Mouse (Mus musculus) layer of hippocampus, postnatal 25 days (tissue): ENCODE measurements around the gene Phf7. TPM values are rescaled to one million over a fixed set of nuclear protein-coding genes. Genes with fewer than 3 reads are reported as not detected.

ENCODE experiments used
- DNase-seq, 2 experiments: peaks; one replicate each; pipeline ENCODE4 v3.0.0; 2022; ENCODE audit warnings: mixed read lengths in 2 of 2, low spot score in 1 of 2; ENCODE audit errors: extremely low spot score in 1 of 2
- total RNA-seq, 2 experiments: library from RNA; stranded (reverse); gene quantifications; 2 replicates each; pipeline ENCODE4 v1.2.3; 2021

Gene Phf7
- total RNA-seq, 2 experiments from 2014 or later, result 3.6 to 4.1 TPM

DNA sequence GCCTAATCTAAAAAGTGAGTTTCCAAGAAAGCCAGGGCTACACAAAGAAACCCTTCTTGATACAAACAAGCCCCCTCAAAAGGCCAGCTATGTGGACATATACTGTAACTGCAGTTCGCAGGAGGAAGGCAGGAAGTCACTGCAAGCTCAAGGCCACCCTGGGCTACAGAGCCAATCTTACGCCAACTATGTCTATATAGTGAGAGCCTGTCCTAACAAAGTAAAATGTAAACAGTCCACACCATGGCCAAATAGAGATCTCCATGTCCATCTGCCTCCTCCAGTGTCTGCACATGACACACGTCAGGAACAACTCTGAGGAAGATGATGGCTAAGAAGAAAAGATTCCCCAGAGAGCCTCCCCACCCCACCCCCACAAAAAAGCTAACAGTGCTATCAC is 51.1 kb downstream of the Phf7 start:
- DNase-seq, result no peak

- no peak for DNase-seq
Measured at GRCm38 (mm10) chr14:31199599-31199998, 51.5 kb downstream of the Phf7 start.

DNA sequence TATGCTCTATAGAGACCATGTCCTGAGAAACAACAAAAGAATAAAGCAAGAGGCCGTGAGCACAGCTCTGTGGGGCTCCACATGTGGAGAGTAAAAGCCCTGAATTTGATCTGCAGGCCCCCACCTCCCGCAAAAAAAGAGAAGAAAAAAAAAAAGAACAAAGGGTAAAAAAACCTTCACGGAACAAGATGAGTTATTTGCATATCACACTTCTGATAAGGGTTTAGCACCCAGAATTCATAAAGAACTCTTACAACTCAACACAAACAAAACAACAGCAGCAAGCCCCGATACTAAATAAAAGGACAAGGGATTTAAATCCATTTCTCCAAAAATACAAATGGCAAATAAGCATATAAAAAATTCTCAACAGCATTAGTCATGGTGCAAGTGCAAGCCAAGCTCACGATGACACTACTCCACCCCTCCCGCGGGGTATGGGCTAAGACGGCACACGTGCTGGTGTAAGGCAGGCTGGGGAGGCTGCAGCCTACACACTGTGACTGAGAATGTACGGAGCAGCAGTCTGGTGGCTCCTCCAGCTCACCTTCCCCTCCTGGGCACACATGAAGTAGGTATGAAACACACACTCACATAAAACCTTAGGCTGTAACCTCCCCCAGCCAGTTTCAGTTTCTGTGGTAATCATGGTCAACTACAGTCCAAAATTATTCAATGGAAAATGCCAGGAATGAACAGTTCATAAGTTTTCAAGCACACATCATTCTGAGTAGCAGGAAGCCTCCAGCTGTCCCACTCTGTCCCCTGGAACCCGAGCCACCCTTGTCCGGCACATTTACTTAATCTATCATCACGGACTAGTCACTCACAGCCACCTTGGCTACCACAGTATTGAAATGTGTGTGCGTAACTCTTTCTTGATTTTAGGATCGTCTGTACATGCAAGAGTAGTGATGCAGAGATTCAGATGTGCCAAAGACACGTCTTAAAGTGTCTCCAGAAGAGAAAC is 53.3 kb downstream of the Phf7 start:
- no peak for DNase-seq

DNA sequence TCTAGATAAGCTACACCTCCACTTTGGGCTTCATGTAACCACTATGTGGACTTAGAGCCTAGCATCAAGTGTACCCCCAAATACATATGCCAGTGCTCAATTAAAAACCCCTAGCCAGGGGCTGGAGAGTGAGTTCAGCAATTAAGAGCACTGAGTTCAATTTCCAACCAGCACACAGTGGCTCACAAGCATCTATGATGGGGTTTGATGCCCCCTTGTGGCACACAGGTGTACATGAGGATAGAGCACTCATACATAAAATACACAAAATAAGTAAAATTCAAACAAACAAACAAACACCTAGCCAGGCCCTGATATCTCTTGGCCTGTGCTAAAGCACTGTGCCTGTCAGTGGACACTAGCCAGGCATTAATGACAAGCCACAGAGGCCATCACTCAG is 55.1 kb downstream of the Phf7 start:
- DNase-seq, result no peak

GRCm38 (mm10) chr14:31195521-31195920 is 55.6 kb downstream of the Phf7 start:
- DNase-seq, result no peak

- no peak for DNase-seq
Measured at GRCm38 (mm10) chr14:31194891-31195513, 56.1 kb downstream of the Phf7 start.

GRCm38 (mm10) chr14:31194441-31194840 is 56.7 kb downstream of the Phf7 start:
- no peak for DNase-seq

GRCm38 (mm10) chr14:31193791-31194190 is 57.3 kb downstream of the Phf7 start:
- no peak for DNase-seq

DNA sequence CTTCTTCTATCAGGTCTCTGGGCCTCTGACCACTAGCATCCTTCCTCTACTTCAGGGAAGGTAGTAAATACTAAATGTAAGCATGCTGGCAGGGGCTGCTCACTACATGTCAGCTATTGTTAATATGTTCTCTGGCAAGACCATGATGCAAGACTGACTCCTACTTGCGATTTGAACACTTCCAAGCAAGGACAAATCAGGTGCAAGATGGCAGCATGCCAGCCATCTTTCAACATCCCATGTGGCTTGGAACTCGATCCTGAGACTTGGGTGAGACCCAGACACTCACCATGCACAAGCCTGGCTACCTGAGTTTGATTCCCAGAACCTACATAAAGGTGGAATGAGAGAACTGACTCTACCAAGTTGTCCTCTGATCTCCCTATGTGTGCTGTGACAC is 59.2 kb downstream of the Phf7 start:
- DNase-seq, result no peak

DNA sequence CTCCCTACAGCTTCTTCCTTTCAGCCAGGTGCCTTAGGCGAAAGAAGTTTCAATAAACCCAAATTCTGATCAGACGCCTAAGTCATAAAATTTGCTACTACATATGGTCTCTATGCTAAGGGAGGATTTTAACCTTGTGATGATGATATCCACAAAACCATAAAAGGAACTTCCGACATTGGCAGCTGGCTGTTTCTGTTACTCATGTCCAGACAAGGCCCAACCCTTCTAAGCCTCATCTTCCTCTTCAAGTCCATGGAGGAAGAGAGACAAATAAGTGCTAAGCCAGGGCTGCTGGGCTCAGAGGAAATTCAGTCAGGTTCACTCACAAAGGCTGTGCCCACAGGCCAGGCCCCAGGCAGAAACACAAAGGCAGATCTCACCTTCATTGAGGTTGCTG is 61.8 kb downstream of the Phf7 start:
- no peak for DNase-seq

DNA sequence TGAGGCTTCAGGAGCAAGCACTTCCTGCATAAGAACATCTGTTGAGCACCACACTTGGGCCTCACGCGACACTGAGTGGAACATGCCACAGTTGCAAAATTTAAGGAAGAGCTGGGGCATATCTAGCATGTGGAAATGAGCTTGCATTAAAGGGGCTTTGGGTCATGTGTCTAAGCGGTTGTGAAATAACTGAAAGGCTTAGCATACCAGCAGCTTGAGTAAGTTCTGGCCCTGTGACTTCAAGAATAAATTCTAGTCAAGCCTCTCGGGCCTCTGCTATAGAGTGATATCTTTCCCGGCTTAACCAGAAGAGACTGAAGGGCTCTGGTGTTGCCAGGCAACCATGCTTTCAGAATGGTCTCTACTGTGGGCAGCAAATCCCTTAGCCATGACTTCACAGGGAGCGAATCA is 62.3 kb downstream of the Phf7 start:
- DNase-seq, result no peak

Other genes with a start within 250 kb of the Phf7 start
- gene Glt8d1, start 249.9 kb downstream of the Phf7 start, total RNA-seq, result 10 to 100 TPM; 35.7 to 49.0 TPM
- gene Spcs1, start 249.6 kb downstream of the Phf7 start, total RNA-seq, result 100 to 1,000 TPM; 171 to 189 TPM
- gene Pbrm1, start 232.2 kb downstream of the Phf7 start, total RNA-seq, result 10 to 100 TPM; 55.3 to 59.0 TPM
- gene Gnl3, start 232.2 kb downstream of the Phf7 start, total RNA-seq, result 10 to 100 TPM; 36.0 to 57.6 TPM
- 10 to 100 TPM; 28.6 to 29.6 TPM for gene Smim4, start 122.4 kb downstream of the Phf7 start, total RNA-seq
- 10 to 100 TPM; 12.8 to 17.9 TPM for gene Nt5dc2, start 120.3 kb downstream of the Phf7 start, total RNA-seq
- 10 to 100 TPM; 13.9 to 17.5 TPM for gene Stab1, start 82.7 kb downstream of the Phf7 start, total RNA-seq
- gene Tnnc1, start 43.0 kb downstream of the Phf7 start, total RNA-seq, result 1 to 10 TPM; 2.2 to 3.1 TPM
- gene Nisch, start 34.4 kb downstream of the Phf7 start, total RNA-seq, result 100 to 1,000 TPM; 431 to 467 TPM
- 1 to 10 TPM; 4.4 to 5.0 TPM for gene Sema3g, start 33.5 kb downstream of the Phf7 start, total RNA-seq
- gene Bap1, start 133 bp upstream of the Phf7 start, total RNA-seq, result 100 to 1,000 TPM; 127 to 131 TPM
- 1 to 10 TPM; 4.4 TPM for gene Dnah1, start 72.6 kb upstream of the Phf7 start, total RNA-seq
- gene Capn7, start 85.3 kb upstream of the Phf7 start, total RNA-seq, result 10 to 100 TPM; 36.8 to 40.1 TPM
- 100 to 1,000 TPM; 135 to 147 TPM for gene Sh3bp5, start 184.8 kb upstream of the Phf7 start, total RNA-seq
- 10 to 100 TPM; 12.6 to 15.4 TPM for gene Eaf1, start 243.1 kb upstream of the Phf7 start, total RNA-seq
- gene Mettl6, start 243.7 kb upstream of the Phf7 start, total RNA-seq, result 10 to 100 TPM; 27.2 to 28.6 TPM